Mouse (Mus musculus): ENCODE results near the gene Afg1l.

Afg1l gene

GRCm38 (mm10) chr10:42478341-42478720 is at the start of gene Afg1l:
Gene Afg1l, minus strand, starts transcription at chr10:42478565.
- DNase-seq (ENCODE audit: extremely low read depth, low read depth, low spot score) = peak; percentile 76

- DNase-seq (ENCODE audit: extremely low read depth, low read depth, low spot score) = no peak
These were observed 47.3 kb upstream of the Afg1l start for GRCm38 (mm10) chr10:42525682-42526081.

- DNase-seq (ENCODE audit: extremely low read depth, low read depth, low spot score) = no peak
These were observed 45.3 kb upstream of the Afg1l start for GRCm38 (mm10) chr10:42523556-42524162.

- no peak for DNase-seq (ENCODE audit: extremely low read depth, low read depth, low spot score)
These were observed 44.5 kb upstream of the Afg1l start for GRCm38 (mm10) chr10:42522912-42523311.

GRCm38 (mm10) chr10:42521315-42521981 is 43.1 kb upstream of the Afg1l start:
- DNase-seq (ENCODE audit: extremely low read depth, low read depth, low spot score) = no peak

- no peak for DNase-seq (ENCODE audit: extremely low read depth, low read depth, low spot score)
These were observed 40.0 kb upstream of the Afg1l start for GRCm38 (mm10) chr10:42518363-42518762.

GRCm38 (mm10) chr10:42514125-42514524 is 35.8 kb upstream of the Afg1l start:
- DNase-seq (ENCODE audit: extremely low read depth, low read depth, low spot score) = no peak

- DNase-seq (ENCODE audit: extremely low read depth, low read depth, low spot score) = no peak
These were observed 33.1 kb upstream of the Afg1l start for GRCm38 (mm10) chr10:42511184-42512135.

- no peak for DNase-seq (ENCODE audit: extremely low read depth, low read depth, low spot score)
These were observed 31.8 kb upstream of the Afg1l start for GRCm38 (mm10) chr10:42510141-42510540.

- DNase-seq (ENCODE audit: extremely low read depth, low read depth, low spot score) = no peak
These were observed 25.8 kb upstream of the Afg1l start for GRCm38 (mm10) chr10:42504096-42504710.

- no peak for DNase-seq (ENCODE audit: extremely low read depth, low read depth, low spot score)
These were observed 24.2 kb upstream of the Afg1l start for GRCm38 (mm10) chr10:42502349-42503111.

GRCm38 (mm10) chr10:42501775-42502348 is 23.5 kb upstream of the Afg1l start, which contains the start of gene Snx3:
Gene Snx3, plus strand, starts transcription at chr10:42502030.
- no peak for DNase-seq (ENCODE audit: extremely low read depth, low read depth, low spot score)

GRCm38 (mm10) chr10:42501161-42501560 is 22.8 kb upstream of the Afg1l start:
- DNase-seq (ENCODE audit: extremely low read depth, low read depth, low spot score) = no peak

GRCm38 (mm10) chr10:42500611-42501010 is 22.2 kb upstream of the Afg1l start:
- DNase-seq (ENCODE audit: extremely low read depth, low read depth, low spot score) = no peak

GRCm38 (mm10) chr10:42493000-42493399 is 14.6 kb upstream of the Afg1l start:
- no peak for DNase-seq (ENCODE audit: extremely low read depth, low read depth, low spot score)

GRCm38 (mm10) chr10:42492027-42492771 is 13.8 kb upstream of the Afg1l start:
- DNase-seq (ENCODE audit: extremely low read depth, low read depth, low spot score) = no peak

GRCm38 (mm10) chr10:42491158-42491557 is 12.8 kb upstream of the Afg1l start:
- no peak for DNase-seq (ENCODE audit: extremely low read depth, low read depth, low spot score)

GRCm38 (mm10) chr10:42488606-42489296 is 10.4 kb upstream of the Afg1l start:
- no peak for DNase-seq (ENCODE audit: extremely low read depth, low read depth, low spot score)

- DNase-seq (ENCODE audit: extremely low read depth, low read depth, low spot score) = no peak
These were observed 2.4 kb upstream of the Afg1l start for GRCm38 (mm10) chr10:42480719-42481118.
